Mouse (Mus musculus): ENCODE measurements at regions not wholly inside any gene's neighbourhood (a gene's known extent, or its start where the extent isn't known, plus 50 kb on each side); places are given as distances from the start of the nearest gene placed in this dataset.

GRCm38 (mm10) chr4:99371162-99371561 lies 75.5 kb downstream of the Gm12689 start:
- Histone ChIP-seq H3K9ac (ENCODE audit: low read depth, low read length, severe bottlenecking) (no peak overlapping the region), H3K27ac (replicated peaks; ENCODE audit: low read depth, low read length) (no peak overlapping the region), H3K36me3 (ENCODE audit: control insufficient read depth, insufficient read depth, low read length) (no peaks in the 10 kb centered on the region), H3K27me3 (ENCODE audit: control insufficient read depth, insufficient read depth, low read length) (no peaks in the 10 kb centered on the region), H3K4me3 (replicated peaks; ENCODE audit: low read length) (no peak overlapping the region), H3K4me1 (ENCODE audit: control insufficient read depth, insufficient read depth, low read length) (no peaks in the 10 kb centered on the region), H3K4me2 (replicated peaks; ENCODE audit: low read depth, low read length, severe bottlenecking) (no peak overlapping the region), H3K9me3 (ENCODE audit: control insufficient read depth, low read length) (no peaks in the 10 kb centered on the region)
- TF ChIP-seq POLR2A (IDR thresholded peaks at IDR 0.05; ENCODE audit: borderline replicate concordance, extremely low read depth, insufficient read depth, insufficient read length) = no peak
- no peak for ATAC-seq (ENCODE audit: low FRiP score, low read depth)
- DNase-seq (ENCODE audit: low spot score) = no peak
- WGBS = 77% methylated on average over 5 of the region's 5 CpGs

GRCm38 (mm10) chr4:99376171-99376570 lies 80.5 kb downstream of the Gm12689 start:
- TF ChIP-seq POLR2A (IDR thresholded peaks at IDR 0.05; ENCODE audit: borderline replicate concordance, extremely low read depth, insufficient read depth, insufficient read length) = no peak
- ATAC-seq (ENCODE audit: low FRiP score, low read depth) = no peak
- no peak overlapping the region for H3K4me3 ChIP-seq (replicated peaks; ENCODE audit: low read length)
- H3K36me3 ChIP-seq (ENCODE audit: control insufficient read depth, insufficient read depth, low read length) = no peaks in the 10 kb centered on the region
- no peaks in the 10 kb centered on the region for H3K9me3 ChIP-seq (ENCODE audit: control insufficient read depth, low read length)
- WGBS = 4% methylated on average over 1 of the region's 1 CpGs
- H3K9ac ChIP-seq (ENCODE audit: low read depth, low read length, severe bottlenecking) = no peak overlapping the region
- H3K4me1 ChIP-seq (ENCODE audit: control insufficient read depth, insufficient read depth, low read length) = no peaks in the 10 kb centered on the region
- DNase-seq (ENCODE audit: low spot score) = no peak
- no peak overlapping the region for H3K27ac ChIP-seq (replicated peaks; ENCODE audit: low read depth, low read length)
- no peaks in the 10 kb centered on the region for H3K27me3 ChIP-seq (ENCODE audit: control insufficient read depth, insufficient read depth, low read length)
- H3K4me2 ChIP-seq (replicated peaks; ENCODE audit: low read depth, low read length, severe bottlenecking) = no peak overlapping the region

GRCm38 (mm10) chr4:99376911-99377310 lies 81.2 kb downstream of the Gm12689 start:
- Histone ChIP-seq H3K27ac (replicated peaks; ENCODE audit: low read depth, low read length) (no peak overlapping the region), H3K4me1 (ENCODE audit: control insufficient read depth, insufficient read depth, low read length) (no peaks in the 10 kb centered on the region), H3K27me3 (ENCODE audit: control insufficient read depth, insufficient read depth, low read length) (no peaks in the 10 kb centered on the region), H3K4me2 (replicated peaks; ENCODE audit: low read depth, low read length, severe bottlenecking) (no peak overlapping the region), H3K4me3 (replicated peaks; ENCODE audit: low read length) (no peak overlapping the region), H3K9me3 (ENCODE audit: control insufficient read depth, low read length) (no peaks in the 10 kb centered on the region), H3K9ac (ENCODE audit: low read depth, low read length, severe bottlenecking) (no peak overlapping the region), H3K36me3 (ENCODE audit: control insufficient read depth, insufficient read depth, low read length) (no peaks in the 10 kb centered on the region)
- no peak for TF ChIP-seq POLR2A (IDR thresholded peaks at IDR 0.05; ENCODE audit: borderline replicate concordance, extremely low read depth, insufficient read depth, insufficient read length)
- no peak for DNase-seq (ENCODE audit: low spot score)
- no peak for ATAC-seq (ENCODE audit: low FRiP score, low read depth)
- WGBS = 35% methylated on average over 9 of the region's 9 CpGs

- H3K4me3 ChIP-seq (replicated peaks; ENCODE audit: low read length) = no peak overlapping the region
- no peaks in the 10 kb centered on the region for H3K4me1 ChIP-seq (ENCODE audit: control insufficient read depth, insufficient read depth, low read length)
- no peak for TF ChIP-seq POLR2A (IDR thresholded peaks at IDR 0.05; ENCODE audit: borderline replicate concordance, extremely low read depth, insufficient read depth, insufficient read length)
- no peak for ATAC-seq (ENCODE audit: low FRiP score, low read depth)
- no peak overlapping the region for H3K4me2 ChIP-seq (replicated peaks; ENCODE audit: low read depth, low read length, severe bottlenecking)
- no peaks in the 10 kb centered on the region for H3K9me3 ChIP-seq (ENCODE audit: control insufficient read depth, low read length)
- H3K27ac ChIP-seq (replicated peaks; ENCODE audit: low read depth, low read length) = no peak overlapping the region
- 89% methylated on average over 4 of the region's 4 CpGs for WGBS
- H3K9ac ChIP-seq (ENCODE audit: low read depth, low read length, severe bottlenecking) = no peak overlapping the region
- H3K27me3 ChIP-seq (ENCODE audit: control insufficient read depth, insufficient read depth, low read length) = no peaks in the 10 kb centered on the region
- no peaks in the 10 kb centered on the region for H3K36me3 ChIP-seq (ENCODE audit: control insufficient read depth, insufficient read depth, low read length)
- no peak for DNase-seq (ENCODE audit: low spot score)
These were observed 84.3 kb downstream of the Gm12689 start for GRCm38 (mm10) chr4:99379983-99380382.

- no peak for TF ChIP-seq POLR2A (IDR thresholded peaks at IDR 0.05; ENCODE audit: borderline replicate concordance, extremely low read depth, insufficient read depth, insufficient read length)
- no peaks in the 10 kb centered on the region for H3K4me1 ChIP-seq (ENCODE audit: control insufficient read depth, insufficient read depth, low read length)
- no peak for ATAC-seq (ENCODE audit: low FRiP score, low read depth)
These were observed 89.7 kb downstream of the Gm12689 start for GRCm38 (mm10) chr4:99385381-99385780.

GRCm38 (mm10) chr4:99389428-99389827 lies 93.7 kb downstream of the Gm12689 start:
- no peak overlapping the region for H3K9ac ChIP-seq (ENCODE audit: low read depth, low read length, severe bottlenecking)
- no peaks in the 10 kb centered on the region for H3K4me1 ChIP-seq (ENCODE audit: control insufficient read depth, insufficient read depth, low read length)
- H3K4me3 ChIP-seq (replicated peaks; ENCODE audit: low read length) = no peak overlapping the region
- H3K9me3 ChIP-seq (ENCODE audit: control insufficient read depth, low read length) = no peaks in the 10 kb centered on the region
- WGBS = 54% methylated on average over 1 of the region's 1 CpGs
- DNase-seq (ENCODE audit: low spot score) (no peak), ATAC-seq (ENCODE audit: low FRiP score, low read depth) (no peak)
- H3K27me3 ChIP-seq (ENCODE audit: control insufficient read depth, insufficient read depth, low read length) = no peaks in the 10 kb centered on the region
- no peak for TF ChIP-seq POLR2A (IDR thresholded peaks at IDR 0.05; ENCODE audit: borderline replicate concordance, extremely low read depth, insufficient read depth, insufficient read length)
- no peak overlapping the region for H3K27ac ChIP-seq (replicated peaks; ENCODE audit: low read depth, low read length)
- no peaks in the 10 kb centered on the region for H3K36me3 ChIP-seq (ENCODE audit: control insufficient read depth, insufficient read depth, low read length)
- H3K4me2 ChIP-seq (replicated peaks; ENCODE audit: low read depth, low read length, severe bottlenecking) = no peak overlapping the region

More at GRCm38 (mm10) chr4:99385381-99385780, 89.7 kb downstream of the Gm12689 start:
- Histone ChIP-seq H3K9ac (ENCODE audit: low read depth, low read length, severe bottlenecking) (no peak overlapping the region), H3K4me3 (replicated peaks; ENCODE audit: low read length) (no peak overlapping the region), H3K9me3 (ENCODE audit: control insufficient read depth, low read length) (no peaks in the 10 kb centered on the region), H3K36me3 (ENCODE audit: control insufficient read depth, insufficient read depth, low read length) (no peaks in the 10 kb centered on the region), H3K27ac (replicated peaks; ENCODE audit: low read depth, low read length) (no peak overlapping the region), H3K4me2 (replicated peaks; ENCODE audit: low read depth, low read length, severe bottlenecking) (no peak overlapping the region), H3K27me3 (ENCODE audit: control insufficient read depth, insufficient read depth, low read length) (no peaks in the 10 kb centered on the region)
- 33% methylated on average over 8 of the region's 8 CpGs for WGBS
- no peak for DNase-seq (ENCODE audit: low spot score)
